Comparison of ENCODE assay signal across 1 mouse cellular context in the genomic region with DNA sequence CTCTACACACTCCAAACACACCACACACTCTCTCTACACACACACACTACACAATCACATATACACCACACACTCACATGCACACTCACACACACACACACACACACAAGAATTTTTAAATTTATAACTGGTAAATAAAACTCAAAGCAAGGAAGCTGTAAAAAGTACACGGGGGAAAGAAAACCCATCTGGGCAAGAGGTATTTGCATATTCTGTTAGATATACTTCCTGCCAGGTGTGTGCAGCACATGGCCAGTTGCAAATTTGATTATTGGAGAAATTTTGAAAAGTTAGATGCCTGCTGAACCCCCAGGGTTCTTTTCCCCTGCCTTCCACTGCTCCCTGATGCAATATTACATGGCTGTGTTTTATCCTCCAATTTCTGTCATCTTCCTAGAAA.
TF ChIP-seq lines count a peak whose summit lies in the region.

No protein-coding gene starts in this region.

TF ChIP-seq in CH12.LX, 34 proteins besides CTCF, POLR2A, EP300 and RAD21 (continued from another document):
- no peak for TF ChIP-seq POLR2AphosphoS2 (IDR thresholded peaks at IDR 0.05; ENCODE audit: low read depth, low read length)
- TF ChIP-seq MAFK (IDR thresholded peaks at IDR 0.05; ENCODE audit: insufficient replicate concordance, low read length), result no peak
- no peak for TF ChIP-seq UBTF (IDR thresholded peaks at IDR 0.05; ENCODE audit: low read depth, low read length)
- TF ChIP-seq ETS1 (conservative IDR thresholded peaks at IDR 0.05; ENCODE audit: low read depth, low read length), result peak; percentile 75
- TF ChIP-seq BHLHE40 (IDR thresholded peaks at IDR 0.05; ENCODE audit: low read depth, low read length), result peak; percentile 93
